In the genomic region with DNA sequence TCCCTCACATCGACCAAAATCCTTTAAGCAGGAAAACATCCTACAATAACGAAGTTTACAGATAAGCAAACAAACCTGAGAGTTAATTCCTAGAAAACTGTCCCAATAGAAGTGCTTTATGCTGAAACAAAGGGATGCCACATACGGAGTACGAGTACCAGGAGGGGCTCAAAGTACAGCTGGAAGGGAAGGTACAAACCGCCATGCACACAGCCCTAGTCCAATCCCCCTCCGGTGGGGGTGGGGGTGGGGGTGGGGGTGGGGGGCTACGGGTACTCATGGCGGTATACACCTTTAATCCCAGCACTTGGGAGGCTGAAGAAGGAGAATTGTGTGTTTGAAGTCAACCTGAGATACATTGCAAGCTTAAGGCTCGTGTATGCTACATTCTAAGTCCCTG, we compare ENCODE assay signal across 8 mouse cellular contexts. TPM values are rescaled to one million over a fixed set of nuclear protein-coding genes. Genes with fewer than 3 reads are reported as not detected.
DNase-seq lines count a peak whose midpoint lies in the region; ATAC-seq and TF ChIP-seq lines count a peak whose summit lies in the region.

No protein-coding gene starts in this region.

- TF ChIP-seq CTCF in midbrain, postnatal 0 days (IDR thresholded peaks at IDR 0.05) = no peak

- peaks cover 3 to 10% of the 10 kb centered on the region in 2 experiments; a peak in 2 of 4 replicates for H3K4me1 ChIP-seq in heart, embryonic 14.5 days (ENCODE audit: control insufficient read depth in 2 of 2, insufficient read depth in 2 of 2, low read length in 2 of 2)
- peaks cover 18% of the 10 kb centered on the region for H3K4me1 ChIP-seq in embryonic facial prominence, embryonic 10.5 days
- no peaks in the 10 kb centered on the region; the same call in 1 of the 2 replicates for H3K4me1 ChIP-seq in midbrain, postnatal 0 days (ENCODE audit: insufficient read depth, low read length)

- intact Hi-C loops in heart, postnatal 10 days (cut with DNase I) = no loop called here

- H3K27ac ChIP-seq in heart, embryonic 14.5 days (replicated peaks in 1 of 2; ENCODE audit: control insufficient read depth in 1 of 2, insufficient read depth in 1 of 2, low read depth in 2 of 2, low read length in 2 of 2) = peak overlapping the region; percentile 31 to 39; a peak in 2 of 4 replicates
- H3K27ac ChIP-seq in embryonic facial prominence, embryonic 10.5 days (replicated peaks) = peak overlapping the region; percentile 89
- H3K27ac ChIP-seq in midbrain, postnatal 0 days (ENCODE audit: low read depth, low read length) = no peak overlapping the region

- peak overlapping the region; percentile 65 for H3K9ac ChIP-seq in heart, embryonic 14.5 days (ENCODE audit: low read length)
- H3K9ac ChIP-seq in midbrain, postnatal 0 days (replicated peaks; ENCODE audit: low read length, poor library complexity, severe bottlenecking) = peak overlapping the region; percentile 19; the same call in 1 of the 2 replicates

- no peak for DNase-seq in heart, postnatal 10 days
- peak; percentile 51 for DNase-seq in embryonic facial prominence, embryonic 10.5 days (ENCODE audit: low spot score)
- peak; percentile 63 for DNase-seq in hindlimb bud, embryonic 11.5 days (ENCODE audit: extremely low spot score, low read depth, low spot score)
- no peak for DNase-seq in midbrain, postnatal 0 days (ENCODE audit: low spot score)
- DNase-seq in left cerebral cortex, adult 11 months (ENCODE audit: low spot score) = no peak
- DNase-seq in adrenal gland, postnatal 14 days = no peak
- DNase-seq in MN1 (ENCODE audit: low spot score) = no peak

- H3K27me3 ChIP-seq in heart, embryonic 14.5 days (ENCODE audit: control insufficient read depth, insufficient read depth, low read length) = no peaks in the 10 kb centered on the region
- no peaks in the 10 kb centered on the region for H3K27me3 ChIP-seq in embryonic facial prominence, embryonic 10.5 days (replicated peaks; ENCODE audit: low read depth, poor library complexity, severe bottlenecking)
- no peaks in the 10 kb centered on the region for H3K27me3 ChIP-seq in midbrain, postnatal 0 days (ENCODE audit: insufficient read depth, low read length)

- ATAC-seq in heart, embryonic 14.5 days (ENCODE audit: insufficient number of reproducible peaks, insufficient read depth, low FRiP score, low read depth) = no peak
- no peak for ATAC-seq in midbrain, postnatal 0 days (ENCODE audit: low FRiP score)

- peak overlapping the region; percentile 75 for H3K4me2 ChIP-seq in heart, embryonic 14.5 days (ENCODE audit: low read length)
- peak overlapping the region; percentile 43 for H3K4me2 ChIP-seq in midbrain, postnatal 0 days (ENCODE audit: low read depth, low read length, poor library complexity, severe bottlenecking)

- 9% methylated on average over 9 of the region's 9 CpGs for WGBS in heart, embryonic 14.5 days
- WGBS in embryonic facial prominence, embryonic 10.5 days = 8% methylated on average over 9 of the region's 9 CpGs
- 8% methylated on average over 9 of the region's 9 CpGs for WGBS in midbrain, postnatal 0 days

- H3K4me3 ChIP-seq in heart, embryonic 14.5 days (ENCODE audit: control insufficient read depth in 1 of 2, insufficient read depth in 1 of 2, low read depth in 1 of 2, low read length in 2 of 2) = peak overlapping the region; percentile 43 to 46
- H3K4me3 ChIP-seq in embryonic facial prominence, embryonic 10.5 days = peak overlapping the region; percentile 50
- H3K4me3 ChIP-seq in midbrain, postnatal 0 days (ENCODE audit: low read depth, low read length) = peak overlapping the region; percentile 17

- no peaks in the 10 kb centered on the region for H3K36me3 ChIP-seq in heart, embryonic 14.5 days (ENCODE audit: control insufficient read depth, insufficient read depth, low read length)
- no peaks in the 10 kb centered on the region for H3K36me3 ChIP-seq in embryonic facial prominence, embryonic 10.5 days (replicated peaks)
- no peaks in the 10 kb centered on the region for H3K36me3 ChIP-seq in midbrain, postnatal 0 days (ENCODE audit: insufficient read depth, low read length)

- no peaks in the 10 kb centered on the region for H3K9me3 ChIP-seq in heart, embryonic 14.5 days (ENCODE audit: control insufficient read depth, low read length)
- H3K9me3 ChIP-seq in embryonic facial prominence, embryonic 10.5 days = no peaks in the 10 kb centered on the region
- H3K9me3 ChIP-seq in midbrain, postnatal 0 days (ENCODE audit: low read length) = no peaks in the 10 kb centered on the region

RNA-seq across cellular contexts. Expression of gene Tcf12, which starts 58.6 kb away (rescaled TPM):
- 35.2 and 35.9 TPM in 2 replicates for polyA plus RNA-seq in heart, embryonic 14.5 days (2014; fragmentation: Nextera tagmentation; extraction: Ambion mirVana)
- 10 to 100 TPM; 69.6 to 70.4 TPM for total RNA-seq in heart, postnatal 10 days (2021)
- polyA plus RNA-seq in embryonic facial prominence, embryonic 10.5 days (2016; fragmentation: Nextera tagmentation; extraction: Ambion mirVana) = 160 and 169 TPM in 2 replicates
- 69.6 and 122 TPM in 2 replicates for total RNA-seq in midbrain, postnatal 0 days (2014; rRNA removed)
- polyA plus RNA-seq in midbrain, postnatal 0 days (2015; fragmentation: Nextera tagmentation; extraction: Ambion mirVana) = 37.4 and 37.5 TPM in 2 replicates
- total RNA-seq in adrenal gland, postnatal 14 days (2021) = 82.7 and 103 TPM in 2 replicates

Comparison
In these comparisons a context has a peak if more than half of its experiments do, and no peak if none do; other contexts are left out.
1. DNase-seq: peak in embryonic facial prominence, embryonic 10.5 days (single experiment) and hindlimb bud, embryonic 11.5 days (single experiment); none in heart, postnatal 10 days (0 of 2), midbrain, postnatal 0 days (single experiment), left cerebral cortex, adult 11 months (single experiment), adrenal gland, postnatal 14 days (single experiment) and MN1 (single experiment).
2. Peak in every context shown above with its lines, with median percentiles within 50 percentile points of each other: H3K4me3 ChIP-seq.